Mouse (Mus musculus) mammary gland, adult 2 months (tissue): ENCODE results near the gene Nono. TPM values are rescaled to one million over a fixed set of nuclear protein-coding genes. Genes with fewer than 3 reads are reported as not detected.

Experiments
- polyA plus RNA-seq: library from polyadenylated mRNA; depleted of rRNA; stranded (reverse); fragments of >200 nt; gene quantifications from 2 replicates; pipeline ENCODE4 v1.2.3, GENCODE M21; 2012; ENCODE audit warnings: low replicate concordance; rRNA removed

The Nono gene
- polyA plus RNA-seq, result 62.6 and 80.9 TPM in 2 replicates

DNA sequence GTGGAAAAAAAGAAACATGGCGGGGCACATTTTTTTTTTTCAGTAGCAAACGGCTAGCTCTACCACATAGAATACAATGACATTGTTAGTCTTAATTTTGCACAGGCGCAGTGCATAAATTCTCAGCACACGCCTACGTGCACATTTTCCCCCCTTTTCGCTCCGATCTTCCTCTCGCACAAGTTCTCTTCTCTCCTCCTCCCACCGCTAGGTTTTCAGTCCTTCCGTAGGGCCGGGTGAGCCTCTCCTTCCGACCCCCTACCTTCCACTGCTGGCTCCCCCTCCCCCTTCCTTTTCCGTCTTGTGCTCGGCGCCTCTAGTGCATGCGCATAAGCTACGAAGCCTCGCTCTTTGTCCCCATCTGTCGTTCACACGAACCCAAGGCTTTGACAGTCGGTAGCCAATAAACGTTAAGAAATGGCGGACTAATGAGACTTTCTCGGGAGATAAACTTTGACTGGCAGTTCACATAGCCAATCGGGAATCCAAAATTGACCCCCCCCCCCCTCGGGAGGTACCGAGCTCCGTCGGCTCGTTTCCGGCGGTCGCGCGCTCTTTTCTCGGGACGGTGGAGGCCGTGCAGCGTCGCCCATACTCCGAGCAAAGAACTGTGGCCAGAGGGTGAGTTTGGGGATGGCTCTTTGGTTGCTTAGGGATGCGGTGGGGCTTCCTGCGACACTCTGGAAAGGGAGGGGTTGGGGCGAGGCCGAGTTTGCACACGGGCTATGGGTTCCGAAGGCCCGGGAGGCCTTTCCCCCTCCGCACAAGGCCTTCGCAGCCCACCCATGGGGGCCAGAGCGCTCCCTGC is at the start of gene Nono:
Gene Nono (plus strand): TSS at position 177 of the 808 bp plus-strand sequence.

DNA sequence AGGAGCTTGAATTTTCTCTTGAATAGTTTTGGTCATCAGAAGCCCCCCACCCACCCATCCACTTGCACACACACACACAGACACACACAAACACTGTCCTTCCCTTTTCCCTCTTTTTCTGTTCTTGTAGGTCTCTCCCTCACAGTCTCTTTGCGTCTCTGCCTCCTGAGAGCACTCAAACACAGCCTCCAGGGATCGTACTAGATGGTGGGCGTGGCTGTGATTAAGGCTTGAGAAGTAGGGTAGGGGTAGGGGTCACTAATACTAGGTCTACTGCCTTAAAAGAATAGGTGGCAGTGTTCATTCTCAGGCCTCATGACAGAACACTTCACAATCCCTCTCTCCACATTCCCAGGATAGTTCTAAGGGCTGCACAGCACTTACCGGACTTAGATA is 8.4 kb upstream of the Nono start, which contains the start of gene Zmym3:
Gene Zmym3 (minus strand): TSS at position 150 of the 396 bp plus-strand sequence.

DNA sequence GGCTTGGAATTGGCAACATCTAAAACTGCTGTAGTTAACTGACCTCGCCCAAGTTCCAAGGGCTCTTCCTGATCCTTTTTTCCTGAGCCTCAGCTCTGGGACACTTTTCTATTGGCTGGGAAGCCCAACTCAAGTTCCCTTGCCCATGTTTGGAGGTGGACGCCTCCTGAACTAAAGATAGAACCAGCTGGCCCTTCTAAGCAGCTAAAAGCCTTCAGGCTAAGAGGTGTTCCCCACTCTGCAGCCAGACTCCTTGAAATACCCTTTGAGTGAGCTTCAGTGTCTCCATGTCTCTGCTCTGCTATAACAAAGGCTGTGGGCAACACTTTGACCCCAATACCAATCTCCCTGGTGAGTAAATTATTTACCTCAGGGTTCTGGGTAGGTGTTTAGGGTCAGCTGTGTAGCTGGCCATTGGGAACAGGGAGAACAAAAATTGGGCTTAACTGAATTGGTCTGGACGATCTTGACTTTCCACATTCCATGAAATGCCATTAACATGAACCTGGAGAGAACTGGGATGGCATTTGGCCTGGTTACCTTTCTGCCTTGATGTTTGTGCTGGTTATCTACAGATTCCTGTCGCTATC is 19.9 kb downstream of the Nono start, which contains the start of gene Itgb1bp2:
Gene Itgb1bp2 (plus strand): TSS at position 203 of the 590 bp plus-strand sequence.

Other genes starting within 250 kb of the Nono start
- 12.8 and 18.6 TPM in 2 replicates for gene Snx12, start 206.8 kb upstream of the Nono start, polyA plus RNA-seq
- 39.2 and 67.8 TPM in 2 replicates for gene Foxo4, start 174.8 kb upstream of the Nono start, polyA plus RNA-seq
- gene Gm614, start 165.3 kb upstream of the Nono start, polyA plus RNA-seq, result 0.60 and 1.3 TPM in 2 replicates
- 114 and 164 TPM in 2 replicates for gene Il2rg, start 161.1 kb upstream of the Nono start, polyA plus RNA-seq
- gene Gm20489, start 160.3 kb upstream of the Nono start, polyA plus RNA-seq, result not detected in 2 replicates
- 167 and 203 TPM in 2 replicates for gene Med12, start 155.3 kb upstream of the Nono start, polyA plus RNA-seq
- 0.06 and 0.33 TPM in 2 replicates for gene Nlgn3, start 130.2 kb upstream of the Nono start, polyA plus RNA-seq
- gene Gjb1, start 52.9 kb upstream of the Nono start, polyA plus RNA-seq, result 1.7 and 8.1 TPM in 2 replicates
- gene Zmym3, start 8.5 kb upstream of the Nono start, polyA plus RNA-seq, result 20.8 and 37.8 TPM in 2 replicates
- 0.13 and 47.8 TPM in 2 replicates for gene Itgb1bp2, start 19.8 kb downstream of the Nono start, polyA plus RNA-seq
- 1.9 and 3.2 TPM in 2 replicates for gene Taf1, start 103.4 kb downstream of the Nono start, polyA plus RNA-seq
- gene Ogt, start 210.7 kb downstream of the Nono start, polyA plus RNA-seq, result 52.7 and 156 TPM in 2 replicates